Mouse (Mus musculus) E14TG2a.4 (cell line): ENCODE measurements around the gene Camkmt.

Experiments used
- CTCF ChIP-seq: conservative IDR thresholded peaks from 2 replicates; pipeline ENCODE4 v1.5.1; 2014; ENCODE audit warnings: low read length
- NANOG ChIP-seq: IDR thresholded peaks from 2 replicates; pipeline ENCODE4 v1.6.1; 2014; ENCODE audit warnings: borderline replicate concordance, low read length, mixed read lengths
- POU5F1 ChIP-seq: IDR thresholded peaks from 2 replicates; pipeline ENCODE4 v1.6.1; 2014; ENCODE audit warnings: low read length, borderline replicate concordance

- TF ChIP-seq CTCF (no peak), NANOG (no peak), POU5F1 (no peak)
These were observed 285.2 kb downstream of the Camkmt start for GRCm38 (mm10) chr17:85375523-85375922.
